Mouse (Mus musculus): ENCODE results near the gene Ppan. TPM values are rescaled to one million over a fixed set of nuclear protein-coding genes. Genes with fewer than 3 reads are reported as not detected.

Ppan gene
- 0.57 TPM for polyA plus RNA-seq (2014; fragmentation: Illumina TruSeq; extraction: RNeasy Lipid Tissue Mini Kit (QIAGEN cat#74804); ENCODE audit: low read depth, low replicate concordance)

GRCm38 (mm10) chr9:20887704-20888385, at the start of gene Ppan:
Ppan (plus strand) TSS chr9:20888175.

GRCm38 (mm10) chr9:20868448-20869001, 19.4 kb upstream of the Ppan start, which contains the start of gene A230050P20Rik:
A230050P20Rik (plus strand) TSS chr9:20868642.

GRCm38 (mm10) chr9:20879097-20879792, 8.7 kb upstream of the Ppan start, which contains the start of gene Angptl6:
Angptl6 (minus strand) TSS chr9:20879727.

GRCm38 (mm10) chr9:20898511-20899073, 10.6 kb downstream of the Ppan start, which contains the start of gene Eif3g:
Eif3g (minus strand) TSS chr9:20898623.

Other genes starting within 250 kb of the Ppan start
- gene Ubl5, start 245.3 kb upstream of the Ppan start, polyA plus RNA-seq (2014; fragmentation: Illumina TruSeq; extraction: RNeasy Lipid Tissue Mini Kit (QIAGEN cat#74804); ENCODE audit: low read depth, low replicate concordance): 65.6 TPM
- gene Fbxl12, start 243.4 kb upstream of the Ppan start, polyA plus RNA-seq (2014; fragmentation: Illumina TruSeq; extraction: RNeasy Lipid Tissue Mini Kit (QIAGEN cat#74804); ENCODE audit: low read depth, low replicate concordance): 13.0 TPM
- gene Pin1, start 236.1 kb upstream of the Ppan start, polyA plus RNA-seq (2014; fragmentation: Illumina TruSeq; extraction: RNeasy Lipid Tissue Mini Kit (QIAGEN cat#74804); ENCODE audit: low read depth, low replicate concordance): 0.95 TPM
- gene Olfm2, start 141.8 kb upstream of the Ppan start, polyA plus RNA-seq (2014; fragmentation: Illumina TruSeq; extraction: RNeasy Lipid Tissue Mini Kit (QIAGEN cat#74804); ENCODE audit: low read depth, low replicate concordance): 1.4 TPM
- not detected for gene Col5a3, start 73.1 kb upstream of the Ppan start, polyA plus RNA-seq (2014; fragmentation: Illumina TruSeq; extraction: RNeasy Lipid Tissue Mini Kit (QIAGEN cat#74804); ENCODE audit: low read depth, low replicate concordance)
- gene Rdh8, start 69.7 kb upstream of the Ppan start, polyA plus RNA-seq (2014; fragmentation: Illumina TruSeq; extraction: RNeasy Lipid Tissue Mini Kit (QIAGEN cat#74804); ENCODE audit: low read depth, low replicate concordance): not detected
- gene A230050P20Rik, start 19.5 kb upstream of the Ppan start, polyA plus RNA-seq (2014; fragmentation: Illumina TruSeq; extraction: RNeasy Lipid Tissue Mini Kit (QIAGEN cat#74804); ENCODE audit: low read depth, low replicate concordance): 0.46 TPM
- gene Angptl6, start 8.4 kb upstream of the Ppan start, polyA plus RNA-seq (2014; fragmentation: Illumina TruSeq; extraction: RNeasy Lipid Tissue Mini Kit (QIAGEN cat#74804); ENCODE audit: low read depth, low replicate concordance): not detected
- gene Eif3g, start 10.4 kb downstream of the Ppan start, polyA plus RNA-seq (2014; fragmentation: Illumina TruSeq; extraction: RNeasy Lipid Tissue Mini Kit (QIAGEN cat#74804); ENCODE audit: low read depth, low replicate concordance): 91.3 TPM
- gene Dnmt1, start 71.7 kb downstream of the Ppan start, polyA plus RNA-seq (2014; fragmentation: Illumina TruSeq; extraction: RNeasy Lipid Tissue Mini Kit (QIAGEN cat#74804); ENCODE audit: low read depth, low replicate concordance): 8.4 TPM
- gene S1pr2, start 88.6 kb downstream of the Ppan start, polyA plus RNA-seq (2014; fragmentation: Illumina TruSeq; extraction: RNeasy Lipid Tissue Mini Kit (QIAGEN cat#74804); ENCODE audit: low read depth, low replicate concordance): 0.07 TPM
- 0.25 TPM for gene Mrpl4, start 114.6 kb downstream of the Ppan start, polyA plus RNA-seq (2014; fragmentation: Illumina TruSeq; extraction: RNeasy Lipid Tissue Mini Kit (QIAGEN cat#74804); ENCODE audit: low read depth, low replicate concordance)
- gene Icam1, start 127.8 kb downstream of the Ppan start, polyA plus RNA-seq (2014; fragmentation: Illumina TruSeq; extraction: RNeasy Lipid Tissue Mini Kit (QIAGEN cat#74804); ENCODE audit: low read depth, low replicate concordance): 0.84 TPM
- gene Icam4, start 141.2 kb downstream of the Ppan start, polyA plus RNA-seq (2014; fragmentation: Illumina TruSeq; extraction: RNeasy Lipid Tissue Mini Kit (QIAGEN cat#74804); ENCODE audit: low read depth, low replicate concordance): not detected
- not detected for gene Icam5, start 143.9 kb downstream of the Ppan start, polyA plus RNA-seq (2014; fragmentation: Illumina TruSeq; extraction: RNeasy Lipid Tissue Mini Kit (QIAGEN cat#74804); ENCODE audit: low read depth, low replicate concordance)
- not detected for gene Zglp1, start 178.9 kb downstream of the Ppan start, polyA plus RNA-seq (2014; fragmentation: Illumina TruSeq; extraction: RNeasy Lipid Tissue Mini Kit (QIAGEN cat#74804); ENCODE audit: low read depth, low replicate concordance)
- gene Gm49373, start 184.9 kb downstream of the Ppan start, polyA plus RNA-seq (2014; fragmentation: Illumina TruSeq; extraction: RNeasy Lipid Tissue Mini Kit (QIAGEN cat#74804); ENCODE audit: low read depth, low replicate concordance): not detected
- not detected for gene Fdx1l, start 185.4 kb downstream of the Ppan start, polyA plus RNA-seq (2014; fragmentation: Illumina TruSeq; extraction: RNeasy Lipid Tissue Mini Kit (QIAGEN cat#74804); ENCODE audit: low read depth, low replicate concordance)
- 8.2 TPM for gene Gm38431, start 203.8 kb downstream of the Ppan start, polyA plus RNA-seq (2014; fragmentation: Illumina TruSeq; extraction: RNeasy Lipid Tissue Mini Kit (QIAGEN cat#74804); ENCODE audit: low read depth, low replicate concordance)
- 2.4 TPM for gene Raver1, start 203.8 kb downstream of the Ppan start, polyA plus RNA-seq (2014; fragmentation: Illumina TruSeq; extraction: RNeasy Lipid Tissue Mini Kit (QIAGEN cat#74804); ENCODE audit: low read depth, low replicate concordance)
- gene Tyk2, start 243.1 kb downstream of the Ppan start, polyA plus RNA-seq (2014; fragmentation: Illumina TruSeq; extraction: RNeasy Lipid Tissue Mini Kit (QIAGEN cat#74804); ENCODE audit: low read depth, low replicate concordance): 2.0 TPM

Data from testis, adult 10 weeks (tissue).